Mouse (Mus musculus) NIH3T3 (cell line): ENCODE data around the gene Rhof.
A peak's percentile ranks its signal among the peaks of the same experiment; 100 is the strongest.

Experiments used
- DNase-seq: peaks from one replicate; pipeline ENCODE4 v3.0.0-alpha.2; 2012; ENCODE audit warnings: low read depth

Gene Rhof

GRCm38 (mm10) chr5:123135471-123136360 lies 3.2 kb upstream of the Rhof start:
- peak; percentile 91 for DNase-seq

GRCm38 (mm10) chr5:123134875-123135382 lies 2.4 kb upstream of the Rhof start:
- no peak for DNase-seq

- DNase-seq = peak; percentile 94
Observed at GRCm38 (mm10) chr5:123134186-123134874, 1.8 kb upstream of the Rhof start.

GRCm38 (mm10) chr5:123133784-123134143 lies 1.3 kb upstream of the Rhof start:
- peak; percentile 79 for DNase-seq

GRCm38 (mm10) chr5:123133083-123133783 lies 741 bp upstream of the Rhof start:
- DNase-seq = peak; percentile 94

- DNase-seq = no peak
Observed at GRCm38 (mm10) chr5:123130814-123131148, 1.7 kb downstream of the Rhof start.

- no peak for DNase-seq
Observed at GRCm38 (mm10) chr5:123130030-123130813, 2.3 kb downstream of the Rhof start.

- no peak for DNase-seq
Observed at GRCm38 (mm10) chr5:123129170-123129757, 3.2 kb downstream of the Rhof start.

- no peak for DNase-seq
Observed at GRCm38 (mm10) chr5:123128426-123129169, 3.9 kb downstream of the Rhof start.

GRCm38 (mm10) chr5:123127031-123127430 lies 5.5 kb downstream of the Rhof start:
- no peak for DNase-seq

GRCm38 (mm10) chr5:123125638-123126406 lies 6.7 kb downstream of the Rhof start:
- no peak for DNase-seq

GRCm38 (mm10) chr5:123125105-123125504 lies 7.4 kb downstream of the Rhof start:
- DNase-seq = no peak

GRCm38 (mm10) chr5:123122181-123122580 lies 10.3 kb downstream of the Rhof start:
- DNase-seq = peak; percentile 43

GRCm38 (mm10) chr5:123120624-123121215 lies 11.8 kb downstream of the Rhof start:
- no peak for DNase-seq

GRCm38 (mm10) chr5:123118826-123119225 lies 13.7 kb downstream of the Rhof start:
- DNase-seq = no peak

- DNase-seq = no peak
Observed at GRCm38 (mm10) chr5:123117773-123118172, 14.7 kb downstream of the Rhof start.

GRCm38 (mm10) chr5:123117257-123117656 lies 15.2 kb downstream of the Rhof start:
- peak; percentile 88 for DNase-seq

GRCm38 (mm10) chr5:123116080-123116479 lies 16.4 kb downstream of the Rhof start:
- DNase-seq = no peak

- DNase-seq = peak; percentile 51
Observed at GRCm38 (mm10) chr5:123114924-123115323, 17.6 kb downstream of the Rhof start.
